Mouse (Mus musculus) cerebellum, adult 9-11 months (tissue): Measurements from ENCODE around the gene Cenpf.

Experiments used
- DNase-seq: peaks from one replicate; pipeline ENCODE4 v3.0.0; 2022

Cenpf gene

DNA sequence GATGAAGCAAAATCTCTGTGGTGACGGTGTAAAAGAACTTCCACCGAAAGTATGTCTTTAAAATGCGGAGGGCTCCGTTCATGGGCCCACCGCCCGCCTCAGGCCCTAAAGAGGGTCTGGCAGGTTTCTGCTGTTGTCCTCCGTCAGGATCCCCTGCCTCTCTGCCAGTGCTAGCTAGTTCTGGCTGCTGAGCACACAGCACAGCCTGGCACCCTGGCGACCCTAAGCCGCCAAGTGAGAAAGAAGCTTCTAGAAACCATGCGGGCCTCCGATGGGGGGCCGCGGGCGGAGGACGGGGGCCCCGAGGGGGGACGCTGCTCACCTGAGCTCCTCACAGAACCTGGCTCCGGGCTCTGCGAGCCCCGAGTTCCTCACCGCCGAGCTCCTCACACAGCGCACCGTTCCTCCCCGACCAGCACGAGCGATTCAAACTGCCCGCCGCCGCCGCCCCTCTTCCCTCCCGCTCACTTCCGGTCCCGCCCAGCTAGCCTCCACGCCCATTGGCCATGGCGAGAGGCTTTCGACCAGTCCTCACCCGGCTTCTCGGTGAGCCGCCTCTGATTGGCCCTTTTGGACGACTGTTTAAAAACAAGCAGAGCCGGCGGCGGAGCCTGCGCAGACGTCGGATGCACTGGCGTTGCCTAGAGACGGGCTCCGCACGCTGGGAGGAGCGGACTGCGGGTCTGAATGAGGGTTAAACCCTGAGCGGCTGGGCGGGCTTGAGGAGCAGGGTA, at the start of gene Cenpf:
Gene Cenpf, minus strand, starts transcription at position 433 of the 734 bp plus-strand sequence.
- peak; percentile 97 for DNase-seq

DNA sequence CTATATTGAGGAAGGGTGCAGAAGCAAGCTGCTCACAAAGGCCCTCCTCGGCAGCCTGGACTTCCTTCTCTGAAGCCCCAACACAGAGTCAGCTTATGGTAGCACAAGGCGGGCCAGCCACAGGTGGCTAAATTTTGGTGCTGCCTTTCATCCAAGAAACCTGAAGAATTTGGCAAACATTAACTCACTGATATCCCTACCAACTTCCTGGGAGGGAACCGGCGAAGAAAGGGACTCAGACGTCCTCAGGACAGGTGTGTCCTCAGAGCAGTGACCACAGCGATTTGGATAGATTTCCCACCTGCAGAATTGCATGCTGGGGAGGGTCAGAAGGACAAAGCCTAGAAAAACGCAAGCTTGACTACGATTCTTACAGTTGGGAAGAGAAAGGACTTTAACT, 44.3 kb upstream of the Cenpf start:
- DNase-seq = no peak

DNA sequence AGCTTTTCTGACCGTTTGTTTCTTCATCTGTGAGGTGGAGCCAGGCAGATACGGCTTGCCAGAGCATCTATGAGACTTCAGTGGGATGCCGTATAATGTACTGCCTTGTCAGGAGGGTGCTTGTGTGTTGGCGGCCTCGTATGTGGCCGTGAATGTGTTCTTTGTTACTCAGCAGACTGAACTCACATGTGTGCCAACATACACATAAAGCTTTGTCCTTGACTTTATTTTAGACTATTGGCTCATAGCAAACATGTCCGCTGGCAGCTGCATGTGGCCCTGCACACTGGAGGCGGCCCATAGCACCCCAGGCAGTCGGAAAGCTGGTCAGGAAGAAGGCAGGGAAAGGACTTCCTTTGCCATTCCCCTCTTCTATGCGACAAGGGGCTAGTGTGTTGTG, 43.8 kb upstream of the Cenpf start:
- DNase-seq = no peak

DNA sequence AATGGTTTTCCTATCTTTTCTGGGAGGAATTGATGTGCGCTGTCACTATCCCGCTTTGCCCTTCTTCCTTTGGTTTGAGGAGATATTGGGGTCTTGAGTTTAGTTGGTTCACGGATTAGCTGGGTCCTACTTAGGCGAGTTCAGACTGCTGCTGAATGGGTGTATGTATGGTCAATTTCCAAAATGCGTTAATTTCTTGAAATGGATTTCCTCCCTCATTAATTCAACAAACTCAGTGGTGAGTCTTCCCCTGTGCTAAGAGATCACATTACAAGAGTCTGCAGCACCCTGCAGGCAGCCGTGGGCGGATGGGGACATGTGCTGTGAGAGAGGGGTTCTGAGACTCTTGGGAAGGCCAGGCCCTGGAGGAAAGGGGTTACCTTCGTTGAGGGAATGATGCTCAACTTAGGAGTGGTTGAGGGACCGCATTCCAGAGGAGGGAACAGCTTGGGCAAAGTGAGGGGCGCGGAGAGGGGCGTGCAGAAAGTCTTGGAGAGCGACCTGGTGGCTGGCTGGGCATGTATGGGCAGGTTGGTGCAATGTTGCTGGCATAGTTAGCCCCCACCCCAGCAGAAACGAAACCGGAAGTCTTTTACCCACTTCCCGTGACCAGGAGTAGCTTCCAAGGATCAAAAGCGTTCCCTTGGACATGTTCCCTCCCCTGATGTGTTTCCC, 41.4 kb upstream of the Cenpf start:
- no peak for DNase-seq

DNA sequence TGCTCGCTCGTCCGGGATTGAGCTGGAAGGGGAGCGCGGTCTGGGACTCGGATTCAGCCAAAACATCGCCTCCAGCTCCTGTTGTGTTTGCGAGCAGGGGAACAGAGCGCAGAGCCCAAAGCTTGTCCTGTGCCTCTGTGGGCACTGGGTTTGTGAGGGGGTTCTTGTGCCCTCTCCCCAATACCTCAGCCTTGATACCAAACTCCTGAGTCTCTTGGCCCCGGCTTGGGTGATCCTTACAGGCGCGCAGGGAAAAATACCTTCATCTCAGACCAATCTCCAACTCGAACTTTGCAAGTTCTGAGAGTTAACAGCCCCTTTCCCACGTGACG, 40.9 kb upstream of the Cenpf start:
- DNase-seq = no peak

DNA sequence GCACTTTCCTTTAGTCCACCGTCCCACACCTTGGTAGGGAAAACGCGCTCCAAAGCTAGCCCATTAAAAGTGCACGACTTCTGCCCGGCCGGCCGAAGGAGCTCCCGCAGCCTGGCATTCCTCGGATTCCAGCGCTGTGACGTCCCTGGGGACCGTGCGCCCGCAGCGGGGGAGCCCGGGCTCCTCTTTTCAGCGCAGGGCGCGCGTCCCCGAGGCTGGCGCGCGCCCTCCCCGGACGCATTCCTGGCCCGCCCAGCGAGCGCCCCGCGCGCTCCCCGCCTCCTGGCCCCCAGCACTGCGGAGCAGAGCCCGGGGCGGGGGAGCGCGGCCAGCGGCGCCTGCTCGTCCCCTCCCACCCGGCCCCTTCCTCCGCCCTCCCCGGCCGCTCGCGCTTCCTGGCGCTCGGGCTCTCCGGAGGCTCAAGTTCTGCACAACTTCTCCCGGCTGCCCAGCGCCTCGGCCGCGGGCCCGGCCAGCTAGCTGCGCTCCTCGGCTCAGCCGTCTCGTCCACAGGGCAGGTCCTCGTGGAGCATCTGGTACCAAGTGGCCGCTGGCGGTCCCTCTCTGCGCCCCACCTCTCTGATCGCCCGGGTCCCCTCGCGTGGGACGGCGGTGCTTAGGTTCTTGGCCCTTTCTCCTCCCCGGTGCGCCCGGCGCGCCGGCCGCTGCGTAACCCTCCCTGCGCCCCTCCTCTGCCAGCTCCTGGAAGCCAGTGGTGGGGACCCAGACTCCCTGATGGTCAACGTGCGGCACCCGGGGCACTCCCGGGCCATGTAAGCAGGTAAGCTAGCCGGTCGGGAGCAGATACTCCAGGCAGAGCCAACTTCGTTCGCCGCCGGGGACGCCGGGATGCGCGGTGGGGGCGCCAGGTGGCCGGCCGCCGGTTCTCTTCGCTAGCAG, 40.2 kb upstream of the Cenpf start, which contains the start of gene Ptpn14:
Gene Ptpn14, plus strand, starts transcription at position 385 of the 900 bp plus-strand sequence.
- DNase-seq = no peak

DNA sequence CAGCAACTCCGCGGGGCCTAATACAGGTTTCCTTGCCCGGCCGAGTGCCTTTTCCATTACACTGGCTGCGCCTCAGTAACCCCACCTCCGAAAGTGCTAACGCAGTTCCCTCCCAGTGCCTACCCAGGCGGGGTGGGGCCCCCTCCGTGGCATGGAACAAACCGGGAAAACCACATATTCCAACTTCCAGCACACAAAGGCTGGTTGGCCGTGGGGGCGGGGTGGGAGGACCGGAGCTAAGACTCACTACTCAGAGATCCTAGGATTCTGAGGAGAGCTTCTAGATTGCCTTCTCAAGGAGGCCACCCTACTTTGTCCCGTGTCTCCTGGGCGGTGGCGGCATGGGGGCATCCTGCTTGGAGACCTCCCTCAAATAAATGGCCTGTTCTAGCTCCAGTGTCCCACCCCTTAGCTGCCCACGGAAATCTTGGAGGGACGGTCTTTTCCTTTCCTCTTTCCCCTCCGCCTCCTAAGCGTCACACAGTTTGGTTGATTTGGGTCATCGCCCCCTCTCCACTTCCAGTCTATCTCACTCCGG, 39.5 kb upstream of the Cenpf start:
- no peak for DNase-seq

DNA sequence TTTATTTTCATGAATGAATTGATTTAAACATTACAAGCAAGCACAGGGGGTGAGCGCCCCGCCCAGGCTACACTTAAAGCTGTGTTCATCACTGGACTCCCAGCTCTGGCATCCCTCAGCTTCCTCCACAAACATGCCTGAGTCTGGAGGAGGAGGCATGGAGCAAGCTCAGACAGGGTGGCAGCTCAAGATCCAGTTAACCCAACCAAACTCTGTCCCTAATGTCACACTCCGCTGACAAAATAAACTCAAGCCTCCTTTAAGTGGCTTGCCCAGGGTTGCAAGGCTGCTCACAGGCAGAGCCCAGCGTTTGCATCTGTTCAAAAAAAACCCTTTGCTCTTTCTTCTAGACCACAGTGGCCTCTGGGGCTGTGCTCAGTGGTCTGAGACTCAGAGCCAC, 38.2 kb upstream of the Cenpf start:
- no peak for DNase-seq

DNA sequence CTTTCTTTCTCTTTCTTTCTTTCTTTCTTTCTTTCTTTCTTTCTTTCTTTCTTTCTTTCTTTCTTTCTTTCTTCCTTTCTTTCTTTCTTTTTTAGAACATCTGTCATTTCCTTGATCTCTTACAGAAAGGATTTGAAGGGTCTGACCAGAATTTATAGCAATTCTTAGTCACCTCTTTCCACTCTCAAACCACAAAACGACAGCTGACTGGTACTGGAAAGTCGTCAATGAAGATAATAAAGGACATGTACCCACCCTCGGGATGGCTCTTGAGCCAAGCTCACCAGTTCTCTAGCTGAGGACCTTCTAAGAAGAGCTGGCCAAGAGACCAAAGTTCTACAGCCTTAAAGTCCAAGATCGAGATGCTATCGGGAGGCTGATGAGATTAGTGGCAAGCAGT, 30.7 kb upstream of the Cenpf start:
- no peak for DNase-seq

DNA sequence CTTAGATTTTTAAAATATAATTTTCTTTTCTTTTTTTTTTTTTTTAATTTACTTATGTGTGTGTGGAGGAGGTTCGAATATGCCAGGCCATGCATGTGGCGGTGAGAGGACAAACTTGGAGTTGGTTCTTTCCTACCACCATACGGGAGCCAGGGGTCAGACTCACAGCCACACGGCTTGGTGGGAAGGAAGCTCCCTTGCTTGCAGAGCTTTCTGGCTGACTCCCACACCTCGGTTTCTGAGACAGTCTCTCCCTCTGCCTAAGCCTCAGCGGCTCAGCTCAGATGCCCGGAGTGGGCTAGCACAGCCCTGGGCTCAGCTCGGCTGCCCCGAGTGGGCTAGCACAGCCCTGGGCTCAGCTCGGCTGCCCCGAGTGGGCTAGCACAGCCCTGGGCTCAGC, 29.7 kb upstream of the Cenpf start:
- DNase-seq = no peak

DNA sequence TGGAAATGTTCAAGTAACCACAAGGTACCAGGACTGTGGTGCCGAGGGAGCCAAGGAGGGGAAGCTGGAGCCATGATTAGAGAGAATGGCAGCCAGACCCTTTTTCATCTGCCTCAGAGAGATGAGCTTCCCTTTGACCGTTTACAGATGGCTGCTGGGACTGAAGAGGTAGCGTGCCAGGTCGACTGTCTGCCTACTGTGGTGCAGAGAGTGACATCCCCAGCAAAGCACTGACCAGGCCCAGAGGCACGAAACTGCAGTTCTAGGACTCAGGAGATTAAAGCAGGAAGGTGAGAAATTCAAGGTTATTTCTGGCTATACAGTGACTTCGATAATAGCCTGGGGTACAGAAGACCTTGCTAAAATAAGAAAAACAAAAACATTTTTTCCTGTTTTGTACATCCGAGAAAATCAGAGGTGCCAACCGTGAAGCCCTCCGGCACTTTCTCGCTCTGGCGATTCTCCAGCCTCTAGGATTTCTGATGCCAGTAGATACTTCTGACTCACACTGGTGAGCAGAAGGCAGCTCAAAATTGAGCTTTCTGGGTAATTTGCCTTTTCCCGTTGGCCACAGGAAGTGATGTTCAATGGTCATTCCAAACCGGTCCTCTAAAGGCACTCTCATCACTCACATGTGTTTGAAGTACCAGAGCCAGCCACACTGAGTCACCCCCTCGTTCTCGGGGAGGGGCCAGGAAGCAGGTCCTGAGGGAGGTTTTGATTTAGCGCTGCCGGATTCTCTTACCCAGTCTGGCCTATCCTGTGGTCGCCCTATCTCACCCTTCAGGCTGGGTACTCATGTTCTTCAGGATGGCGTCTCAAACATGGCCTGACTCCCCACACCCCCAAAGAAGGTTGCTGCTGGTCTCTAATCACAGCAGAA, 28.3 kb upstream of the Cenpf start:
- no peak for DNase-seq

DNA sequence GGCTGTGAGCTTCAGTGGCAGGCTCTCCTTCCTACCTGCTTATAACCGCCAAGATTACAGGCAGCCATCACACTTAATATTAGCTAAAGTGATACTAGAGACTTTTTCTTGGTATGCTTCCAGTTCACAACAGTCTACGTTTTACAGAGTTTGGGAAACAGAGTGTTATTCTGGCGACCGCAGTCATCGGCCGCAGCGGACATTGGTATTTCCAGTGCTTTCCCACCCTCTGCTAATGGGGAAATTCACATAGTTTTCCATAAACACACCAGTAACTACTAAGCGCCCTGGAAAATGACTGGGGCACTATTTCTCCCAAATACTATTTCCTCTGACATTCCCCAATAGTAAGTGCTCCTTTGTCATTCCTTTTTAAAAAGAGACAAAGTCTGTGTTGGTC, 21.1 kb upstream of the Cenpf start:
- DNase-seq = no peak

DNA sequence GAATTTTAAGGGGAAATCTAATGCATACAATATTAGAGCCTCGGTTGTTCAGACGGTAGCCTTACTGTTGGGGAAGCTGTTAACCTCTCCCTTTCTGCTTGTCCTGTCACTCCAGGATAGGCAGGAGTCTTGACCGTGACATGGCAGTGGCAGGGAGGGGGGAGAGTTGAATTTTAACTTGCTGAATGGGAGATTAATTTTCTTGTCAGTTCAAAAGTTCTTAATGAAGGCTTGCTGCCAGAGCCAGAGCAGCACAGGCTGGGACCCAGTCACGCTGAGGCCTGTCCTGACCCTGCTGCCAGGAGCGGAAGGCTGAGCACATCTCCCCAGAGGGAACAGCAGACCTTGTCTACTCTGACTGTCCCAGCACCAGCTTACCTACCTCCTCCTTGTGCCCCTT, 19.5 kb upstream of the Cenpf start:
- DNase-seq = no peak

DNA sequence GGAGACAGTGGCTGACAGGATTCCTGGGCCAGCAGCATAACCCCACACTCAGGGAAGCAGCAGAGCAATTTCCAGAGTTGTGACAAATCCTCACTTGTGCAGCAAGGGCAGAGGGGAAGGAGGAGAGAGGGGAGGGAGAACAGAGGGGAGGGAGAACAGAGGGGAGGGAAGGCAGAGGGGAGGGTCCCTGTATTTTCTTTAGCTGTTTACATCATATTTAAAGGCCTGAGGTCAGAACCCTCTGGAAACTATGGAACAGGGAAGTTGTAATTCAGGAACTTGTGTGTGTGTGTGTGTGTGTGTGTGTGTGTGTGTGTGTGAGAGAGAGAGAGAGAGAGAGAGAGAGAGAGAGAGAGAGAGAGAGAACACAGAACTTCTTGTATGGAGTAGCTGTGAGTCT, 19.1 kb upstream of the Cenpf start:
- no peak for DNase-seq

DNA sequence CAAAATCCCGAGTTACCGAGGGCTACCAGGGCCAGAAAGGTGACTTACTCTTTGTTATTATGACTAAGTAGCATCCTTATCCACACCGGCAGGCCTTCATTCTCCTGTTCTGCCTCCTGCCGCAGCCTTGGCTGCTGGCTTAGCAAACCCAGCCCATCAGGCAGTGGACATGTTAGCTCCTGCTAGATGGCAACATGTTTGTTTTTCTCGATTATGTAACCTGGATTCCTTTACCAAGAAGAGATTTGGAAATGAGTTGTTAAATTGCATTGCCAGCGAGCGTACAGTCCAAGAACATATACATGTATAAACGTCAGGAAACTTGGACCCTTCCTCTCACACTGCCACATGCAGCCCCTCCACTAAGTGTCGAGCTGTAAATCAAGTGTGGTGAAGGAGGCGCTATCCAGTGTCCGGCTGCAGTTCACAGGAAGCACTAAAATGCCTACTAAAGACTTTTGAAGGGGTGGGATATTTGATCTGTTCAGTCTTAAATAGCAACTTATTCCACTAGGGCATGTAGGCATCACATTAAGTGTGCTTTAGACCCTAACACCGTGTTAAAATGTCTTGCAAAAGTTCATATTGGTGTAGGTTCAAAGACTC, 18.3 kb upstream of the Cenpf start:
- no peak for DNase-seq

DNA sequence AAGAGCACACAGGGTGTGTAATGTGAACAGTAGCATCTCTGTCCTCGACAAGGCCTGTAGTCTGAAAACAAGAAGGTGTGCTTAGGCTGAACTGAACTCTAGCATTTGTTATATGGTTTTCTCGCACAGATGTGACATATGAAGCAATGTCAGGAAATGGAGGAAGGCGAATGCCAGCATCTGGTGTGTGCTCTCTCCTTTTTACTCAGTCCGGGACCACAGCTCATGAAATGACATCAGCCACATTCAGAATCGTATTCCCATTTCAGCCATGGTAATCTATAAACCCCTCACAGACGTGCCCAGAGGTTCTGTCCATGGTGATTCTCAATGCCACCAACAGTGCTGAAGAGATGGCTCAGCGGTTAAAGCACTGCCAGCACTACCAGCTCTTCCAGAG, 15.7 kb upstream of the Cenpf start:
- no peak for DNase-seq

DNA sequence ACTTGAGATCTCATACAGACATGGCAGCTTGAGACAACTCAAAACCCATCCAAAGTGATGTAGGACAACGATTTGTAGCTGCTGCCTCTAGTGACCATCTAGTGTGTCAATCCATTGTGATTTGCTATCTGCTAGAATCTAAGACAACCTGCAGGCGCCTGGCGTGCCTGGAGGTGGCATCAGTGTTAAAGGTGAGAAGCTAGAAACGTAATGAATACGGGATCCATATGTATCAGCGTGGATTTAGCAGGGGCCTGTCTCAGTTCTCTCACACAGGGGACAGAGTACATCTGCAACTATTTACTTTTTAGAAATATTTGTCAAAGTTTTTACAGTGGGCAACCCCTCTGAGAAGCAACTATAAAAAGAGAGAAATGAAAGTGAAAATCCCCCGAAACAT, 15.3 kb upstream of the Cenpf start:
- DNase-seq = no peak

DNA sequence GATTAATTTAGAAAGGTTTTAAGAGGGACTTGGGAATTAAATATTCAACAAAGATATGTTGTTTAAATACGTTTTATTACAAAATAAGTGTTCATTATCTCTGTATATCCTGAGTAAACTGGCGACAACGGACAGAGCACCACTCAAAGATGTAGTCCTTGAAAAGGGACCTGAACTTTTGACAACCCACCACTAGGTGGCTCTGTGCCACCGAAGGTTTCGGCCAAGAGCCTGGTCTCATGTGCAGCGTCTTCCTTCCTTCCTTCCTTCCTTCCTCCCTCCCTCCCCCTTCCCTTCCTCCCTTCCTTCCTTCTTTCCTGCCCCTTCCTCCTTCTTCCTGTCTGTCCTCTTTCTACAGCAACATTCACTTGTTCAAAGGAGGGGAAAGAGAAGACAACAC, 13.1 kb upstream of the Cenpf start:
- DNase-seq = peak; percentile 46

DNA sequence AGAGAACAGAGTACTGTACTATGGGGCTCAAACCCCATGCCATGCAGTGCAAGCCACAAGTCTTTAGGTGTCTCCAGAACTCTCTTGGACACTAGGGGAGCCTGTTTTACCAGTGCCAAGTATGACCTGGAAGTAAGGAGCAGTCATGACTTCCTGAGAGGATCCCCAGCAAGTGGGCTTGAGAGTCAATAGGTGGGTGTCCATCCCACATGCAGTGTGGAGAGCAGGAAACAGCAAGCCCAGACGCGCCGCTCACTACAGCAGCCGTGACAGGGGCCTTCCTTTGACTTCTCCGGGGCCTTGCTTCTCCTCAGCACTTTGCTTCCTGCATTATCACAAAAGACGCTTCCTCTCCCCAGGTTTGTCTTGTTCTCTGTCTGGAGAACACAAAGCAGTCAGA, 12.3 kb upstream of the Cenpf start:
- DNase-seq = no peak

DNA sequence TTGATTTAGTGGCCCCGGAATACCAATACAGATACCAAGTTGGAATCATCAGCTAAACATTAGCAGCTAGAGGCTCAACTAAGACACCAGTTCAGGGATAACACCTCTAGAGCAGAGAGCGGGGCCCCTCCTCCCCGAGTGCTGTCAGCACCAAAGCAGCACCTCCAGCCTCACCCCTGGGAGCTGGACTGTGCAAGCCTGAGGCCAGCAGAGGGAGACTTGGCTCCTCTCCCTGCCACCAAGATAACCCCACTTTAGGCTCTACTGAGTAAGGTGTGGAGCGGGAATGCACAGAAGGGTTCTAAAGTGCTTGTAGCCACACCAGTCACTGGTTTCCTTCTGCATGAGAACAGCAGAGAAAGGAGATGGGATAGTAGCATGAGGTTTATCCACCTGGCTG, 10.5 kb upstream of the Cenpf start:
- DNase-seq = no peak

DNA sequence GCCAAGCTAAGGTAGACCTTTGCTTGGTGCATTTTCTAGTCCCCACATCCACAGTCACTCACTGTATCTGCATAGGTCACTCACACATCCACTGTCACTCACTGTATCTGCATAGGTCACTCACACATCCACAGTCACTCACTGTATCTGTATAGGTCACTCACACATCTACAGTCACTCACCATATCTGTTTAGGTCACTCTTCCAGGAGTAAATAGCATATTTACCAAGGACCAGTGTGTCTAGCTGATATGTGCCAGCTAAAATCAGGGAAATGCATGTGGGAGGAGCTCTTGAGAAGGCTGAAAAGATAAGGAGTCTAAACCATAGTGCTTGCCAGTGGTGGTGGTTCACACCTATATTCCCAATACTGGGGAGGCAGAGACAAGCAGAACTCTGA, 7.4 kb upstream of the Cenpf start:
- no peak for DNase-seq

DNA sequence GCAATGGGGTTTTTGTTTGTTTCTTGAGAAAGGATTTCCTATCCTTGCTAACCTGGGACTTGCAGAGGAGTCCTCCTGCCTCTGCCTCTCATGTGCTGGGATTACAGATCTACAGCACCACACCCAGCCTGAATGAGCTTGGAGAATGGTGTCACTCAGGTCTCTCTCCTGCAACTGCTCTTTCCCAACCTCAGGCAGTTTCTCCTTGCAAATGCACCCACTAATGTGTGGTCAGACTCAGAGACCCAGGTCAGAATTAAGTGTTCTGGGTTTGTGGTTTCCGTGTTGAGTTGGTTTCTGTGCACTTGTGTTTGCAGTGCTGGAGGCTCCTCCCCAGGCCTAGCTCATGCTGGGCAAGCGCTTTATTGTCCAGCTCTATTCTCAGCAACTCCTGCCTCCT, 6.5 kb upstream of the Cenpf start:
- no peak for DNase-seq
